Mouse (Mus musculus) forebrain, embryonic 14.5 days (tissue): ENCODE data around the gene Arhgap28. TPM values are rescaled to one million over a fixed set of nuclear protein-coding genes. Genes with fewer than 3 reads are reported as not detected.

Source experiments
- ATAC-seq: fragments of 200-750 bp; cut with Nextera tagmentation; 2 replicates; pipeline ENCODE4 v1.8.0; 2017; ENCODE audit warnings: mild to moderate bottlenecking, moderate library complexity
- DNase-seq: peaks from one replicate; pipeline ENCODE4 v3.0.0-alpha.2; 2015; ENCODE audit warnings: low spot score
- H3K27ac ChIP-seq: fragments of 300-500 bp; sonication (generic); 2 replicates; pipeline ENCODE4 v1.5.1; 2014; ENCODE audit warnings: low read depth, mild to moderate bottlenecking, control low read depth, low read length, moderate library complexity
- H3K27me3 ChIP-seq: fragments of 300-500 bp; sonication (generic); replicated peaks from 2 replicates; pipeline ENCODE4 v1.6.1; 2014; ENCODE audit warnings: low read length, control low read depth, mixed read lengths; ENCODE audit not compliant: control insufficient read depth, insufficient read depth
- H3K36me3 ChIP-seq: fragments of 300-500 bp; sonication (generic); 2 replicates; pipeline ENCODE4 v1.6.1; 2014; ENCODE audit warnings: low read length, control low read depth; ENCODE audit not compliant: control insufficient read depth, insufficient read depth
- H3K4me1 ChIP-seq: fragments of 300-500 bp; sonication (generic); 2 replicates; pipeline ENCODE4 v1.6.1; 2014; ENCODE audit warnings: antibody characterized with exemption, low read length, control low read depth; ENCODE audit not compliant: control insufficient read depth, insufficient read depth
- H3K4me2 ChIP-seq: fragments of 300-500 bp; sonication (generic); 2 replicates; pipeline ENCODE4 v1.6.1; 2014; ENCODE audit warnings: mild to moderate bottlenecking, control low read depth, low read length
- H3K4me3 ChIP-seq: fragments of 300-500 bp; sonication (generic); 2 replicates; pipeline ENCODE4 v1.5.1; 2014; ENCODE audit warnings: low read depth, low read length, control low read depth
- H3K9ac ChIP-seq: fragments of 300-500 bp; sonication (generic); 2 replicates; pipeline ENCODE4 v1.6.1; 2014; ENCODE audit warnings: mild to moderate bottlenecking, low read length, control low read depth, moderate library complexity
- H3K9me3 ChIP-seq: fragments of 300-500 bp; sonication (generic); replicated peaks from 2 replicates; pipeline ENCODE4 v1.6.1; 2016; ENCODE audit warnings: low read length, control low read depth, mixed read lengths; ENCODE audit not compliant: control insufficient read depth
- WGBS: fragments of 180-500 bp; shearing (Covaris S2); extraction: QIAGEN DNeasy Blood & Tissue Kit; methylation state at CpG from one replicate; pipeline ENCODE4 v1.1.7; 2014; 5-methylcytosine and 5-hydroxymethylcytosine counted together
- polyA plus RNA-seq: library from polyadenylated mRNA; unstranded; fragments of >200 nt; fragmentation: Nextera tagmentation; extraction: Ambion mirVana; gene quantifications from 2 replicates; pipeline ENCODE4 v1.2.1, GENCODE M21; 2014

Arhgap28 gene
- polyA plus RNA-seq, 1 experiment from 2014 or later = 5.4 TPM

DNA sequence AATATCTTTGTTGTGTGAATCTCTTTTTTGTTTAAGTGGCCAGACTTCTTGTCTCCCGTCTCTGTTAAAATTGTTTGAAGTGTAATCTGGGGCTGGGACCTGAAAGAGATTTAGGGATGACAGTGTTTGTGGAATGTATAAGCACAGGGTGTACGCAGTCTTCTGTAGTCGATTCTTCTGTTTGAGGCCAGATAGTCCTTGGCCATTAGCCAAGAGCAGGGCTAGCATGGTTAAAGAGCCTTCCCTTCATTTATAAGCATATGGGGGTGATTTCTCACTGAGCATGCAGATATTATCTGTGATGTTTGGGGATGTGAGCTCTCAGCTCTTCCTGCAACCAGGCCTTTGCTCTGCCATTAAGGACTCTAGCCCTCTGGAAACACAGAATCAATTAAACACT is 13.2 kb upstream of the Arhgap28 start:
- WGBS = 60% methylated on average over 3 of the region's 3 CpGs
- no peak overlapping the region for H3K9ac ChIP-seq
- H3K4me2 ChIP-seq = no peak overlapping the region
- no peaks in the 10 kb centered on the region for H3K27me3 ChIP-seq
- no peak overlapping the region for H3K4me3 ChIP-seq
- no peaks in the 10 kb centered on the region for H3K4me1 ChIP-seq
- no peak for ATAC-seq
- no peak overlapping the region for H3K27ac ChIP-seq
- no peaks in the 10 kb centered on the region for H3K36me3 ChIP-seq
- DNase-seq = peak; percentile 32
- no peaks in the 10 kb centered on the region for H3K9me3 ChIP-seq

DNA sequence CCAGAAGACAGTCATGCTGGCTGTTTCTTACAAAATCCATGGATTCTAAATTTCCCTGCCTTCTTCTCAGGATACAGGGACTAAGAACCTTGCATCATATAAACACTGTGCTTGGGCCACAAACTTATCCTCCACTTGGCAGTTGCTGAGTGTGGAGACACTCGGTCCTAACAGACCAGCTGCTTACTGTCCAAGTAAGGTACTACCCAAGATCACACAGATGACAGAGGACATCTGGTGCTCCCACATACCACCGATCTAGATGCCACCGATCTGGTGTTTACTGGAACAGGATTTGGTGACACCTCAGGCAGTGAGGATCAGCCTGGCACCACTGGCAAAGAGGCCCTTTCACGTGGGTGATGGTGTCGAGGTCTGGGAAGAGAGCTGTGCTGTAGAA is 7.7 kb upstream of the Arhgap28 start:
- no peak overlapping the region for H3K27ac ChIP-seq
- no peaks in the 10 kb centered on the region for H3K27me3 ChIP-seq
- 85% methylated on average over 5 of the region's 5 CpGs for WGBS
- ATAC-seq (no peak), DNase-seq (no peak)
- H3K36me3 ChIP-seq = no peaks in the 10 kb centered on the region
- no peak overlapping the region for H3K9ac ChIP-seq
- no peaks in the 10 kb centered on the region for H3K4me1 ChIP-seq
- no peak overlapping the region for H3K4me2 ChIP-seq
- H3K4me3 ChIP-seq = no peak overlapping the region
- no peaks in the 10 kb centered on the region for H3K9me3 ChIP-seq

DNA sequence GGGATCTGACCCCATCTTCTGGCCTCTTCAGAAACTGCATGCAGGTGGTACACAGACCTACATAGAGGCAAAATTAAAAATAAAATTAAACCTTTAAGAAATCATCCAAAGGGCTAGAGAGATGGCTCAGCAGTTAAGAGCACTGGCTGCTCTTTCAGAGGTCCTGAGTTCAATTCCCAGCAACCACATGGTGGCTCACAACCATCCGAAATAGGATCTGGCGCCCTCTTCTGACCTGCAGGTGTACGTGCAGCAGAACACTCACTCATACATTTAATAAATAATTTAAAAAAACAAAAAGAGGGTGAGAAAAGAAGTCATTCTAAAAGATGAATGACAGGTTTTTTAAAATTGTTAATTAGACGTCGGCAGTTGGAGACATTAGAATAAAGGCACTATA is 6.1 kb upstream of the Arhgap28 start:
- 94% methylated on average over 5 of the region's 5 CpGs for WGBS
- ATAC-seq = no peak

DNA sequence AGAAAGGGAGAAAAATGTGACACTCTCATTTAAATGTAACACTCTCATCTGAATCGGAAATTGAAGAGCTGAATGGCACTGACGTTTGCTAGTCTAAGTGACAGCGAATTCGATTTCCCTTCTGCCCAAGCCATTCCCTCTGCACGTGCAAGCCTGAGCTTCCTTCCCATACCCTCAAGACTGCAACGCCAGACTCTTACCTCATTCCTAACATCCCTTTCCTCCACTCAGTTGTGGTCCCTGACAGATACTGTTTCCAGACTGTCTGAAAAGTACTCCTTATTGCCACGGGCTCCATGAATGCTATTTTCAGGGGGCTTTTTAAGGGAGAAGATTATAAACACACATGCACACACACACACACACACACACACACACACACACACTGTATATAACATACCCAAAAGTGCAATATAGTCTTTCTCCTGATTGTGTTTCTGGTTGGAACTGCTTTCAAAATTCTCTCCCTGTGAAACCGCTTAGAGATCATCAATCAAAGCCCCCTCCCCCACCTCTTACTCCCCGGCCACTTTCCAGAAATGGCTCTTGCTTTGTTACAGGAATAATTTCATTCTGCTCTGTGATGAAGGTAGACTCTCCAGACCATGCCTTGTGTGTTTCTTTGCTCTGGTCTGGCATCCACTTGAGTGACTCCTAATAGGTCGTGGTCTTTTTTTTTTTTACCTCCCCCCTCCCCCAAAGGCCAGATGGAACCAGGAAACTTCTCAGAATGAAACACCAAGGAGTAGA is 836 bp upstream of the Arhgap28 start:
- 10% methylated on average over 10 of the region's 10 CpGs for WGBS
- ATAC-seq = peak; percentile 53

More for the DNA sequence above, 6.1 kb upstream of the Arhgap28 start:
- Histone ChIP-seq H3K4me2 (no peak overlapping the region), H3K9me3 (no peaks in the 10 kb centered on the region), H3K4me3 (no peak overlapping the region), H3K36me3 (no peaks in the 10 kb centered on the region), H3K9ac (no peak overlapping the region), H3K27me3 (no peaks in the 10 kb centered on the region), H3K4me1 (no peaks in the 10 kb centered on the region), H3K27ac (no peak overlapping the region)
- no peak for DNase-seq

DNA sequence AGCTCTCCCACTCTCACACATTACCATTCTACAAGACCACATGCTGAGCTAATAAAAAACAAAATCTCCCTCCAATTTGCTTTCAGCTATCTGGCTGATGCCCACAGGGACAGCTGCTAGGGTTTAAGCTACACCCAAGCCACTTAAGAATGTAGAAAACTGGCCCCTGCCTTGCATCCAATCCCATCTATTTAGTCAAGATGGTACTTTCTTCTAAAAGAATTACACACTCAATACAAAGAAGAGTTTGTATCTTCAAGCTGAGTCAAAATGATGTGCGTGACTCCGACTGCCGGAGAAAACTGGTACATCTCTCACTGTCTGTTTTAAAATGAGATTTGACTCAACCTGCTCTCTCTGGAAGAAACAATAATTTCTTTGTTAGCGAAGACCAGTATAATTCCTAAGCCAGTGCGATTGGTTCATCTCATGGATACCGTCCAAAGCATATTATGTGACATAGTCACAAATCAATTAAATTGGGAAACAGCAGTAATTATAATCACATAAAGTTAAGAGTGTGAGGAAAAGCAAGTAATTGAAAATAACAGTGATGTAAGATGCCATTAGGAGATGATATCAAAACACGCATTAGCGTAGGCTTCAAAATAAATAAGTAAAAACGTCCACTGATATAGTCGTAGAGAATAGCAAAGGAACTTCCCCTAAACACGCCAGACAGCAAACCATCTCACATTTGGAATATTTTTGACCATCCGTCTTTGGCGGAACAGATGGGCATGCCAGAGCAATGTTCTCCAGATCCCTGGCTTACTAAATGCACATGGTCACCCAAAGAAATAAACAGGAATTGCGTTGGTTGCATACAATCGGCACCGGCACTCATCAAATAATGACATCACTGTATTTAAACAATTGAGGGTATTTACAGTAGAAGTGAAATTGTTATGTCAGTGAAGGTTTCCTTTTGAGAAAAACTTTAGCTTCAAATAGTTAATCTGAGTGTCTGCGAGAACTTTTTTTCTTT is 1.0 kb downstream of the Arhgap28 start:
- peak overlapping the region; percentile 79 for H3K4me2 ChIP-seq
- no peaks in the 10 kb centered on the region for H3K27me3 ChIP-seq
- H3K27ac ChIP-seq = no peak overlapping the region
- peak overlapping the region; percentile 67 for H3K4me3 ChIP-seq
- H3K4me1 ChIP-seq = peaks cover 5% of the 10 kb centered on the region; the same call in 1 of the 2 replicates
- DNase-seq (no peak), ATAC-seq (no peak)
- WGBS = 53% methylated on average over 17 of the region's 17 CpGs
- H3K9me3 ChIP-seq = no peaks in the 10 kb centered on the region
- no peak overlapping the region; the same call in 1 of the 2 replicates for H3K9ac ChIP-seq
- no peaks in the 10 kb centered on the region for H3K36me3 ChIP-seq

More for the DNA sequence above, 836 bp upstream of the Arhgap28 start:
- H3K27me3 ChIP-seq = no peaks in the 10 kb centered on the region
- H3K36me3 ChIP-seq = no peaks in the 10 kb centered on the region
- peak overlapping the region; percentile 58; the same call in 1 of the 2 replicates for H3K27ac ChIP-seq
- no peaks in the 10 kb centered on the region for H3K9me3 ChIP-seq
- peak overlapping the region; percentile 67 for H3K4me3 ChIP-seq
- H3K9ac ChIP-seq = peak overlapping the region; percentile 68
- DNase-seq = peak; percentile 45
- peak overlapping the region; percentile 79 for H3K4me2 ChIP-seq
- peaks cover 5% of the 10 kb centered on the region; the same call in 1 of the 2 replicates for H3K4me1 ChIP-seq

DNA sequence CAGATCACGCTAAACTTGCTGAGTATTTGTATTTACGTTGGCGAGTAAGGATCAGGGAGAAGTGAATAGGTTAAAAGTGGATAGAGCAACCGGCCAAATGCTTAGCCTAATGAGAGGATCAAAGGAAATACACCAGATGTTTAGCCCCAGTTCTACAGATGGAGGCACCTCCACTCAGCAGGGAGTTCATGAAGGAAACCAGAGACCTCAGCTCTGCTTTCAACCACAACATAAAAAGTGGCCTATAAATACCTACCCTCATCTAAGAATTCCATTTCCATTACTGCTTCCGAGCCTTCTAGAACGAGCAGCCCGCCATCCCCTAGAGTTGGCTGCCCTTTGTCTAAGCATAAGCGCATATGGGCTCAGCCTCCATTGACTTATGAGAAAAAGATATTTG is 4.1 kb downstream of the Arhgap28 start:
- 47% methylated on average over 8 of the region's 8 CpGs for WGBS
- Histone ChIP-seq H3K27me3 (no peaks in the 10 kb centered on the region), H3K4me3 (no peak overlapping the region), H3K27ac (no peak overlapping the region), H3K4me1 (peaks cover 5% of the 10 kb centered on the region; the same call in 1 of the 2 replicates), H3K4me2 (no peak overlapping the region), H3K9me3 (no peaks in the 10 kb centered on the region), H3K36me3 (no peaks in the 10 kb centered on the region), H3K9ac (no peak overlapping the region)
- DNase-seq (no peak), ATAC-seq (no peak)

DNA sequence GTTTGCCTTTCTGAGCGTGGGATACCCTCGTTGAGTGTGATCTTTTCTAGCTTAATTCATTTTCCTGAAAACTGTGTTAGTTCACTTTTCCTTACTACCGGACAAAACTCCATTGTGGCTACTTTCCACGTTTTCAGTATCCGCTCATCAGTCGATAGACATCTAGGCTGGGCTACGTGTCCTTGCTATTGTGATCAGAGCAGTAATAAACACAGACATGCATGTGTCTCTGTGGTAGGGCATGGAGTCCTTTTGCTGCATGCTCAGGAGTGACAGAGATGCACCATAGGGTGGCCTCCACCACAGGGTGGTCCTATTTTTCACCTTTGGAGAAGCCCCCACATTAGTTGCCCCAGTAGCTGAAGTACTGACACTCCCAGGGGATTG is 7.2 kb downstream of the Arhgap28 start:
- ATAC-seq (no peak), DNase-seq (no peak)
- no peaks in the 10 kb centered on the region for H3K9me3 ChIP-seq
- 81% methylated on average over 7 of the region's 7 CpGs for WGBS
- no peak overlapping the region for H3K9ac ChIP-seq
- no peaks in the 10 kb centered on the region for H3K27me3 ChIP-seq
- no peak overlapping the region for H3K27ac ChIP-seq
- H3K4me3 ChIP-seq = no peak overlapping the region
- H3K36me3 ChIP-seq = no peaks in the 10 kb centered on the region
- H3K4me2 ChIP-seq = no peak overlapping the region
- H3K4me1 ChIP-seq = no peaks in the 10 kb centered on the region

DNA sequence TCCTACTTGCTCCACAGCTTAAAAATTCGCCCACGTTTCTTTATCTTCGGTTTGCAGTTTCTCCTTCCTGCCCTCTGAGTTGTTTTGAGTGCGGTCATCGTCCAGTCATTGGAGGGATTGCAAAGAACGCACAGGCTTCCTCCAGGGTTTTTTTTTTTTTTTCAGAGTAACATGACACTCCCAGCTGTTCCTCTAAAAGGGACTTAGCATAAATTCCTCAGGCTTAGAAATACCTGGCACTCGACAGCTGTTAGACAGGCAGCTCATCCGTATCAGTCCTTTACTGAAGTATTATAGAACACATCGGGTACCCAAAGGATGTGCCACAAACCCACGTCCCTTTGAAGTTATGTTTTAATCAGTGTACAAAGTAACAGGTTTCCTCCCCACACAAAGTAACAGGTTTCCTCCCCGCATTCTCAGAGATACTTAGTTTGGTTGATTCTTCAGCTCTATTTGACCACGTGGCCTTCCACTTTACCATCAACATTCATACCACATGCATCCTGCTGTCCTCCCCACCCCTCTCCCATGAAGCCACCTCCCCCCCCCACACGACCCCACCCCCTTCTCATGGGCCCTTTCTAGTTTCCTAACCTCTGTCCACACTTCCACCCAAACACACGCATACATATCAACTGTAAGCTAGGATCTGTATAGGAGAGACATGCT is 7.7 kb downstream of the Arhgap28 start:
- H3K27me3 ChIP-seq = no peaks in the 10 kb centered on the region
- no peak overlapping the region for H3K9ac ChIP-seq
- 17% methylated on average over 14 of the region's 14 CpGs for WGBS
- H3K4me2 ChIP-seq = no peak overlapping the region
- no peak overlapping the region for H3K4me3 ChIP-seq
- no peaks in the 10 kb centered on the region for H3K4me1 ChIP-seq
- ATAC-seq (no peak), DNase-seq (no peak)
- H3K36me3 ChIP-seq = no peaks in the 10 kb centered on the region
- no peak overlapping the region for H3K27ac ChIP-seq
- no peaks in the 10 kb centered on the region for H3K9me3 ChIP-seq
